Mouse (Mus musculus): ENCODE results near the gene Slc9a2.

Gene Slc9a2

DNA sequence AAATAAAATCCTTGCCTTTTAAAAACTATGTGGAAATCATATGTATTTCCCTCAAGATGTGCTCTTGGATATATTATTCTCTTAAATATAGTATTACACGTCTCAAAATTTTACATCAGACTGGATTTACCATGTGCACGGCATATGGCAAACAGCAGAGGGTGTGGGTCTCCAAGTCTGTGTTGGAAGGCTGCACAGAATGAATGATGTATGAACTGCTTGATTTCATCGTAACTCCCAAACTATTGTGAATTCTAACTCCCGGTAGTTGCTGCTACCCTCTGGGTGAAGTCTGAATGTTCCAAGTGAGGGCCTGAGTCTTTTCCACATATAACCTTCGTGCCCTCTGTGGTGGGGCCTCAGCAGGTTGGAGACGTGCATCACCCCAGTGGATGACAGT, 108.6 kb downstream of the Slc9a2 start:
- no peak for DNase-seq (ENCODE audit: low spot score in 2 of 2)

DNA sequence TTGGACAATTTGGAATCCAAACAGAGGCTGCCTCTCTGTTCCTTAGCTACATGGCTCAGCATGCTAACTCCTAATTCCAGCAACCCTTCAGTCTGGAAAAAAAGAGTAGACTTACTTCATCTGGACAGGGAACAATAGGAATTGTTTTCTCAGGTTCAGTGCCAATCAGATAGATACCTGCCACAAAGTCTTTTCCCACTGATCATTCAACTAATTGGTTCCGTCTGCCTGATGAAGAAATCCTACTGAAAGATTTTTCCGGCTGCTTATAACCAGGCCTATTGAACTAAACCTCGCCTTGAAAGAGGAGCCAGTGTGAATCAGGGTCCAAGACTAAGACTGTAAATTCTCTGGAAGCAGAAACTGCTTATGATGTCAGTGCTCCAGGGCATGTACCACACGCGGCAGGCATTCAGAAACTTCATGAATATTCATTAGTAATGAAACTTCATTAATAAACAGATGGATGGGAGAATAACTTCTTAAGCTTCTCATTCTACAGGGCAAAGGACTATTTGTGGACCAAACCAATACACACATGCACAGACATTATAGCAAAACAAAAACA, 109.4 kb downstream of the Slc9a2 start:
- DNase-seq (ENCODE audit: low spot score in 2 of 2) = peak in 1 of 2 experiments; percentile 8

DNA sequence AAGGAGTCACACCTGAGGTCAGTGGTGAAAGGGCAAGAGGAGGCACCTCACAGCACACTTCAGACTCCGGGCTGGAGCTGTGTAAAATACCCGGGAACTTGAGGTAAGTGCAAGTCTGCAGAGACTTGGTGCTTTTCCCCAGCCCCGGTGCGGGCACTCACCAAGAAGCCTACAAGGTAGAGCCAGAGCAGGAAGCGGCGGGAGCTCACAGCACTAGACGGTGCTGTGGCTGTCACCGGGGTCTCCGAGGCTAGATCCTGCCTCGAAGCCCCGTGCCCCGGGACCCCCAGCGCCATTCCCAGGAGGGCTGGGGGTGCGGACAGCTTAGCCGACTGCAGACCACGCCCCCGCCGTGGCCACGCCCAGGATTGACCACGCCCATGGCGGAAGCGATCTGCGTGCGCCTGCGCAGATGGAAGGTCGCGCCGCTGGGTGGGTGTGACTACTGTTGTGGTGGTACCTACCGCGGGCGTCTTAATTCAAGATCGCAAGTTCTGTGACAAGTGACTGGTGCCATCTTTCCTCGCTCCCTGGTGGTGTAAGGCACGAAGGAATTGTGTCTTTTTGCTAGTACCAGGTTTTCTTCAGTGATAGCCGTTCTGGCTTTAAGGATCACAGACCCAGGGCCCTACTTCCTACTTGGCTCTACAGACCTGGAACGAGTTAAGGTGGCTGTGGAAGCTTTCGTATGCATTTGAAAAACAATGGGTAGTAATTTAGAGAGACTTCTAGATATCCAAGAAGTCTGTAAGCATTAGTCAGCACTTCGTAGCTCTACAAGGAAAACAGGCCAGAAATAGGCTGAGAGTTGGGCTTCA, 110.2 kb downstream of the Slc9a2 start, which contains the start of gene Mfsd9:
Gene Mfsd9 (minus strand): TSS at position 364 of the 818 bp plus-strand sequence.
- peak; percentile 89 to 92 for DNase-seq (ENCODE audit: low spot score in 2 of 2)

DNA sequence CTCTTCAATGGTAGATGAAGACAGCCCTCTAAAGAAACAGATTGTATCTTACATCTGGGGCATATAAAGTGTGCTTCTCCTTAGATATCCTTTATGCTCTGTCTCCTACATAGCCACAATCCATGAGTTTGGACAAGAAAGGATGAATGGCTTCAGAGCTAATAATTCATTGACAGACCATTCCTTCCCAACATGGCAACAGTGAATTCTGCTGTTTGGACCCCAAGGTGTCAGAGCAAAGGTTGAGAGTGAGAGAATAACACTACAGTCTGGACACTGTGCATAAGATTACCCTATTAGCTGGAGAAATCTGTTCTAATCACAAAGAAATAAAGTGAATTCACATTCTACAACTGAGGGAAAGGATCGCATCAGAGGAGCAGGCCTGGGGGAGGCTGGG, 115.1 kb downstream of the Slc9a2 start:
- no peak for DNase-seq (ENCODE audit: low spot score in 2 of 2)

DNA sequence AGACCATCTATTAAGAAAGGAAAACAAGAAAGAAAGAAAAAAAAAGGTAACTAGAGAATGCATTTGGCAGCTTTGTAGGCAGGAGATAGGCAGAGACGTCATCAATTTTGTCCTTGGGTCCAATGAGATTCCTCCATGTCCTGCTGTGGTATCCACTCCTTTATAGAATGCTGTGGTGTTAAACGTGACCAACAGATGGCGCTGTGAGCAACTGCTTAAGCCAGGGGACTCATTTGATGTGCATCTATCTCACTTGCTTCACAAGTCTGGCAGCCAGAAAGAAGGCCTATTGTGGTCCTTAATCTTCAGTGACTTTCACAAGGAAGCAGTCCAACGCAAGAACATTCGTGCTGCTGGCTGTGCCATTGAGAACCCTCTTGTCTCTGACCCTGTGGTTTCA, 117.0 kb downstream of the Slc9a2 start:
- DNase-seq (ENCODE audit: low spot score in 2 of 2) = peak; percentile 73 to 74

DNA sequence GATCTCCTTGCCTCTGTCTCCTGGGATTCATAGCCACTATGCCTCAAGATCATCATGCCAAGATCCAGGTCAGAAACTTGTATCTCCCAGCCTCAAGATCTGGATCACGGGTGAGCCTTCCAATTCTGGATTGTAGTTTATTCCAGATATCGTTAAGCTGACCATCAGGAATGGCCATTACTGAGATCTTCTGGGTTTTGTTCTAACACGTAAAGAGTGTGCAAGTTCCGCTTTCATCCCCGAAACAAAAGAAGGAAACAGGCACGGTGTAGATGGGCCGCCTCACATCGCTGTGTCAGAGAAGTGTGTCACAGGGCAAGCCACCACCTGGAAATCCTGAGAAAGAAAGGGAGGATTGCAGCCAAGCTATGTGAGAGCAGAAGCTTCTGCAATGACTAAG, 118.7 kb downstream of the Slc9a2 start:
- no peak for DNase-seq (ENCODE audit: low spot score in 2 of 2)

DNA sequence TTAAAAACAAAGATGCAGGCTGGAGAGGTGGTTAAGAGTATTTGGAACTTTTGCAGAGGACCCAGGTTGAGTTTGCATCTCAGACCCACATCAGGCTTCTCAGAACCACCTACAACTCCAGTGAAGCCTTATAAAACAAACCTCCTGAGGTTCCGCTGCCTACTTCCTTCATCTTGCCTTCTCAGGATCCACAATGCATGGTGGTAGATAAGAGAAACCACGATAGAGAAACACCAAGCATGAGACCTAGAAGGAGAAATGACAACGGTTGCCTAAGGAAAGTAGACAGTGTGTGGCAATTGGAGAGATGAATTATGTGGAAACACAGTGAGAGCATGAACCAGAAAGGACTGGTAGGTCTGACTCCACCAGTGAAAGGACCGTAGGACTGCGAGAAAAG, 120.5 kb downstream of the Slc9a2 start:
- no peak for DNase-seq (ENCODE audit: low spot score in 2 of 2)

DNA sequence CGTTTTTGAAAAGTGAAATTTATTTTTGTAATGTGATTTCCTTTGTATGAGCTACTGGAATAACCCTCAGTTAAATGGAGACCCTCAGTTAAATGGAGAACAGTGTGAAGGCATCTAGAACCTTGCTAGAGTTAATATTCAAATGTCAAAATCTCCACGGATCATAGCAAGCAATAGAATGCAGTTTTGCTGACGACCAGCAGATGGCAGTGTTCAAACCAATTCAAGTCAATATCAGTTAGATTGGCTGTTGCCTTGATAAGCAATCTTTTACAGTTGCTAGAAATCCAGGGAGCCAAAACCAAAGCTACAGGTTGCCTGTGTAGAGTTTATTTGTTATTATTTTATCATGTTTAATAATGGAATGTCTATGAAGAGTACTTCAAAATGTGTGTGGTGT, 122.4 kb downstream of the Slc9a2 start:
- DNase-seq (ENCODE audit: low spot score in 2 of 2) = peak; percentile 74 to 77

DNA sequence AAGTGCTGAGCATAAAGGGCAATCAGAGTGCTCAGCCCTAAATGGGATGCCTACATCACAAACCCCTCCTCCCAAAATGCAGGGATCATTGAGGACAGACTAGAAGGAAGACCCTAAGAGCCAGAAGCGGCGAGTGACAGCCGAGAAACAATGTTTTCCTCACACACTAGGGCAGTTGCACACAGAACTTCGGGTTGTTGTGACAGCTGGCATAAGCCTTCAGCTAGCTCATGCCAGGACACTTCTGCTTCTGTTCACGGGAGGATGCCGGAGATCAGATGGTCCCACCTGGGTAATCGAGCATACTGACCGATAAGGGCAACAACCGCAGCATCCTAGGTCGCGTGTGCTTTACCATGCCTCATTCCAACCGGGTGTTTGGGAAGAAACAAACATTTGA, 123.7 kb downstream of the Slc9a2 start:
- no peak for DNase-seq (ENCODE audit: low spot score in 2 of 2)

DNA sequence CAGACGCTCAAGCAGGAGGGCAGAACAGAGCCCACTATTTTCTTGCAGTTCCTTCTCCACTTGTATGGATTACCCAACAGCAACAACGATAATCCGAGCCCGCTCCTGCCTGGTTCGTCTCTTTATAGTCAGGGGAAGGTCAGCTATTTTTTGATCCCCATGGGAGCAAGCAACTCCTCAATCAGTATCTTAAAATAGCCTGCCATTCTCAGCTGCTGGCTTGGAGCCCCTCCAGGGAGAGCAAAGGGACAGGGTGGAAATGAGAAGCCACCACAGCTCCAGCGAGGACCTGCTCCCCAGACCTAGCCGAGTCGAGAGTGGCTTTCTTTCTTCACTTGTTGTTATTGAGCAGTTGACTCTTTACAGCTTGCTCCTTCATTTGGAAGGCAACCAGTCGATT, 125.0 kb downstream of the Slc9a2 start, which contains the start of gene Tmem182:
Gene Tmem182 (plus strand): TSS at position 251 of the 400 bp plus-strand sequence.
- no peak for DNase-seq (ENCODE audit: low spot score in 2 of 2)

DNA sequence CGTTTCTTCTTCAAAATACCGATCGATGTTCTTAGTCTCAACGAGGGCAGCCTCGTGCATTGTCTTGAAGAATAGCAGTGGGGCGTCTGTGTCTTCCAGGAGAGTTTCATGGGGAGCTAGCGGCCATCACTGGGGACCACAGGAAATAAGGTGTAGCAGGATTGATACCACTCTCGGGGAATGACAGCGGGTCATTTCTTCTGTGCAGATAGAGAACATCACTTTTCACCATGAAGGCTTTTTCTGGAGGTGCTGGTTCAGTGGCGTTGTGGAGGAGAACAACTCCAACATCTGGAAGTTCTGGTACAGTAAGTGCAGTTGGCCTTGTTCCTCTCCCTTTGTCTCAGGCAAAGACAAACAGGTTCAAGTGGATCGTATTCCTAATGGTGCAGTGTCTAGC, 125.5 kb downstream of the Slc9a2 start:
- DNase-seq (ENCODE audit: low spot score in 2 of 2) = no peak

DNA sequence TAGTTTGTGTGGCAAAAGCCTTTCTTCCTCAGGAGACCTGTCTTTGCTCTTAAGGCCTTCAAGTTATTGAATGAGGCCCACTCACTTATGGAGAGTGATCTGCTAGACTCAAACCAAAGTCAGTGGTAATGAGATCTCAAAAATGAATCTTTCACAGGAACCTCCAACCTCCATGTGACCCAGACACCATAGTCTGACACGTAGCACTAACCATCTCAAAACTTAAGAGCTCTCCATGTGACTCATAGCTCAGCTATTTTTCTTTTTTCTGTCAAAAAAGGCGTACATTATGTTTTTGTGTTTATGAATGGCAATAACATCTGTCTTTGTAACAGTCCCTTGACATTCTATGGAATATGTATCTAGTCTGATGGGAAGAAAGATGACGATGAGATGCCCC, 128.3 kb downstream of the Slc9a2 start:
- no peak for DNase-seq (ENCODE audit: low spot score in 2 of 2)

DNA sequence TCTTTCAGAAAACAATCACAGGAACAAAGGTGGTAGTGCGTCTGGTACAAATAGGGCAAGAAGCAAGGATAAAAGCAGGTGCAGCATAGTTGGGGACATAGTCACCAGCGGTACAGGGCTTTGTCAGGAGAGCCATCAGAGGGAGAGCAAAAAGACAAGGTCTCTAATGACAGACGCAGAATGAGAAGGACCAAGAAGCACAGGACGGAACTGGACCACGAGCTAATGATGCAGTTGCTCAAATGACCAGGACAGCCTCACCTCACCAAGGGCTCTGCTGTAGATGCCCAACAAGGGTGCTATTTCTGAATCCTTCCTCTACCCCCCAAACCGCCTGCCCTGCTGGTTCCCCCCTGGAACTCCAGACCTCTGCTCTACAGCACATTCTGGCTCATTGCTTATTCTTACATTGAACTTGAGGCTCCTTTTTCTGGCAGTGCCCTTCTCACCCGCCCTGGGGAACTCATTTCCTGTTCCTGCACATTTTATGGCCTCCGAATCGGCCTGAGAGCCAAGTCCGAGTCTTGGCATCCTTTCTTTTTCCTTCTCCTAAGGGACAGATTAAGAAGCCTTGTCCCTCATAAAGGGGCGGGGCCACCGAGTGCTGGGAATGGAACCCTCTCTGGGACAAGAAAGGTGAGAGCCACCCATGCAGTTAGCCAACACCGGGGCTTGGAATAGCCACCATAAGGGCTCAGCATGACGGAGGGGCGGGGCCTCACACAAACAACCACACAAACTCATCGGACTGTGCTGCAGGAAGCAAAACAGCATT, 134.9 kb downstream of the Slc9a2 start:
- DNase-seq (ENCODE audit: low spot score in 2 of 2) = no peak

Measured in right cerebral cortex, adult 2 months (tissue).